Mouse (Mus musculus): ENCODE results near the gene Otop3. TPM values are rescaled to one million over a fixed set of nuclear protein-coding genes. Genes with fewer than 3 reads are reported as not detected.

The Otop3 gene
- not detected for total RNA-seq (2021)
- long read RNA-seq, experiment 1: 0 reads
- long read RNA-seq, experiment 2: 0 reads

- intact Hi-C loops (cut with DNase I; ENCODE audit: low total_unique reads): no loop called here
- DNase-seq: no peak
Observed at GRCm38 (mm10) chr11:115334531-115334930, at the start of gene Otop3. Otop3 (plus strand) TSS chr11:115334731.

GRCm38 (mm10) chr11:115285282-115285681 lies 49.2 kb upstream of the Otop3 start:
- no peak for DNase-seq
- intact Hi-C loops (cut with DNase I; ENCODE audit: low total_unique reads): no loop called here

GRCm38 (mm10) chr11:115286201-115286993 lies 48.1 kb upstream of the Otop3 start:
- intact Hi-C loops (cut with DNase I; ENCODE audit: low total_unique reads): no loop called here
- no peak for DNase-seq

GRCm38 (mm10) chr11:115287386-115287785 lies 47.1 kb upstream of the Otop3 start:
- intact Hi-C loops (cut with DNase I; ENCODE audit: low total_unique reads): no loop called here
- DNase-seq: no peak

- no peak for DNase-seq
- intact Hi-C loops (cut with DNase I; ENCODE audit: low total_unique reads): no loop called here
Observed at GRCm38 (mm10) chr11:115288305-115288704, 46.2 kb upstream of the Otop3 start.

GRCm38 (mm10) chr11:115289885-115290284 lies 44.6 kb upstream of the Otop3 start:
- no peak for DNase-seq
- intact Hi-C loops (cut with DNase I; ENCODE audit: low total_unique reads): no loop called here

GRCm38 (mm10) chr11:115290314-115290713 lies 44.2 kb upstream of the Otop3 start:
- DNase-seq: no peak
- intact Hi-C loops (cut with DNase I; ENCODE audit: low total_unique reads): no loop called here

- peak; percentile 67 for DNase-seq
- intact Hi-C loops (cut with DNase I; ENCODE audit: low total_unique reads): no loop called here
Observed at GRCm38 (mm10) chr11:115290919-115291318, 43.6 kb upstream of the Otop3 start.

GRCm38 (mm10) chr11:115291503-115291902 lies 43.0 kb upstream of the Otop3 start:
- intact Hi-C loops (cut with DNase I; ENCODE audit: low total_unique reads): no loop called here
- DNase-seq: no peak

- intact Hi-C loops (cut with DNase I; ENCODE audit: low total_unique reads): no loop called here
- no peak for DNase-seq
Observed at GRCm38 (mm10) chr11:115292631-115293375, 41.7 kb upstream of the Otop3 start.

GRCm38 (mm10) chr11:115295939-115296338 lies 38.6 kb upstream of the Otop3 start:
- intact Hi-C loops (cut with DNase I; ENCODE audit: low total_unique reads): no loop called here
- DNase-seq: no peak

GRCm38 (mm10) chr11:115296471-115297210 lies 37.9 kb upstream of the Otop3 start:
- no peak for DNase-seq
- intact Hi-C loops (cut with DNase I; ENCODE audit: low total_unique reads): no loop called here

- intact Hi-C loops (cut with DNase I; ENCODE audit: low total_unique reads): no loop called here
- DNase-seq: peak; percentile 46
Observed at GRCm38 (mm10) chr11:115297214-115297826, 37.2 kb upstream of the Otop3 start, which contains the start of gene Fads6. Fads6 (minus strand) TSS chr11:115297663.

GRCm38 (mm10) chr11:115298160-115298559 lies 36.4 kb upstream of the Otop3 start:
- DNase-seq: no peak
- intact Hi-C loops (cut with DNase I; ENCODE audit: low total_unique reads): no loop called here

GRCm38 (mm10) chr11:115300745-115301144 lies 33.8 kb upstream of the Otop3 start:
- no peak for DNase-seq

GRCm38 (mm10) chr11:115301351-115301750 lies 33.2 kb upstream of the Otop3 start:
- intact Hi-C loops (cut with DNase I; ENCODE audit: low total_unique reads): no loop called here
- no peak for DNase-seq

More at GRCm38 (mm10) chr11:115300745-115301144, 33.8 kb upstream of the Otop3 start:
- intact Hi-C loops (cut with DNase I; ENCODE audit: low total_unique reads): no loop called here

- no peak for DNase-seq
- intact Hi-C loops (cut with DNase I; ENCODE audit: low total_unique reads): no loop called here
Observed at GRCm38 (mm10) chr11:115303167-115303566, 31.4 kb upstream of the Otop3 start.

GRCm38 (mm10) chr11:115306863-115307262 lies 27.7 kb upstream of the Otop3 start, which contains the start of gene Otop2:
Otop2 (plus strand) TSS chr11:115307163.
- intact Hi-C loops (cut with DNase I; ENCODE audit: low total_unique reads): no loop called here
- DNase-seq: no peak

- no peak for DNase-seq
Observed at GRCm38 (mm10) chr11:115308781-115309180, 25.8 kb upstream of the Otop3 start.

More at GRCm38 (mm10) chr11:115308781-115309180, 25.8 kb upstream of the Otop3 start:
- intact Hi-C loops (cut with DNase I; ENCODE audit: low total_unique reads): no loop called here

All from gastrocnemius, postnatal 14 days (tissue).